In the genomic region with DNA sequence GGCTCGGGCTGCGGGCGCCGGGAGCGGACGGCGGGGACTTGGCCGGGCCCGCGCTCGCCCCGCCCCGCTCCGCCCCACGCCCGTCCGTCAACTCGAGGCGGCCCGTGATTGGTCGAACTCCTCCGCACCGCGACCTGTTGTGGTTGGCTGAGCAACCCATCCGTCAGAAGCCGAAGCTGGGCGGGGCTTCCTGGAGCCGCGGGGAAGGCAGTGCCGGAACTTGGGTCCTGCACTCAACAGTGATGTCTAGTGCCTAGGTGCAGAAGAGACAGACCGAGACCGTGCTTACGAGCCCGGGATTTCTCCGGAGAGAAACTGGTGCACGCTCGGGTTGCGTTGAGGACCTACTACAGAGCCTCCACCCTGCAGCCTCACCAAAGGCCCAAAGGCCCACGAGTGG, we compare ENCODE assay signal across 1 mouse cellular context.
TF ChIP-seq lines count a peak whose summit lies in the region.

A gene (minus strand): TSS at position 58 of the 400 bp plus-strand sequence.
A gene (plus strand): TSS at position 210 of the 400 bp plus-strand sequence.

TF ChIP-seq in CH12.LX, 34 proteins besides CTCF, POLR2A, EP300 and RAD21:
- TF ChIP-seq ETS1 (conservative IDR thresholded peaks at IDR 0.05; ENCODE audit: low read depth, low read length) (no peak), TBP (conservative IDR thresholded peaks at IDR 0.05; ENCODE audit: low read depth, low read length) (no peak), USF1 (IDR thresholded peaks at IDR 0.05; ENCODE audit: low read depth, low read length) (no peak), E2F4 (IDR thresholded peaks at IDR 0.05; ENCODE audit: insufficient replicate concordance, low read depth, low read length) (no peak), NRF1 (IDR thresholded peaks at IDR 0.05; ENCODE audit: low read depth, low read length) (peak; percentile 50), HCFC1 (IDR thresholded peaks at IDR 0.05; ENCODE audit: low read depth, low read length) (peak; percentile 64; the same call in 1 of the 2 replicates), SMC3 (IDR thresholded peaks at IDR 0.05; ENCODE audit: low read depth, low read length) (no peak), MAFK (IDR thresholded peaks at IDR 0.05; ENCODE audit: insufficient replicate concordance, low read length) (no peak), BHLHE40 (IDR thresholded peaks at IDR 0.05; ENCODE audit: low read depth, low read length) (no peak), JUND (conservative IDR thresholded peaks at IDR 0.05; ENCODE audit: low read depth, low read length) (no peak), ZNF384 (IDR thresholded peaks at IDR 0.05; ENCODE audit: low read depth, low read length) (0 out of 2 replicates have a peak, but pooled peaks have one; percentile 11), CHD2 (IDR thresholded peaks at IDR 0.05; ENCODE audit: low read length) (peak; percentile 89), POLR2AphosphoS2 (IDR thresholded peaks at IDR 0.05; ENCODE audit: low read depth, low read length) (peak; percentile 60; the same call in 1 of the 2 replicates), UBTF (IDR thresholded peaks at IDR 0.05; ENCODE audit: low read depth, low read length) (peak; percentile 14; the same call in 1 of the 2 replicates), IRF4 (IDR thresholded peaks at IDR 0.05; ENCODE audit: low read depth, low read length) (0 out of 2 replicates have a peak, but pooled peaks have one; percentile 20), TCF12 (IDR thresholded peaks at IDR 0.05; ENCODE audit: low read depth, low read length) (peak; percentile 78), ZMIZ1 (IDR thresholded peaks at IDR 0.05; ENCODE audit: low read depth, low read length) (peak; percentile 78), MEF2A (IDR thresholded peaks at IDR 0.05; ENCODE audit: borderline replicate concordance, low read depth, low read length) (0 out of 2 replicates have a peak, but pooled peaks have one; percentile 13), MYC (IDR thresholded peaks at IDR 0.05; ENCODE audit: low read depth, low read length) (no peak), KAT2A (IDR thresholded peaks at IDR 0.05; ENCODE audit: insufficient replicate concordance, low read length) (0 out of 2 replicates have a peak, but pooled peaks have one; percentile 63), USF2 (conservative IDR thresholded peaks at IDR 0.05; ENCODE audit: low read depth, low read length) (no peak), ZKSCAN1 (IDR thresholded peaks at IDR 0.05; ENCODE audit: borderline replicate concordance, low read depth, low read length) (no peak), MAZ (IDR thresholded peaks at IDR 0.05; ENCODE audit: low read depth, low read length) (0 out of 2 replicates have a peak, but pooled peaks have one; percentile 48), SIN3A (IDR thresholded peaks at IDR 0.05; ENCODE audit: low read length) (no peak), ELF1 (IDR thresholded peaks at IDR 0.05; ENCODE audit: low read depth, low read length) (peak; percentile 90), MAX (IDR thresholded peaks at IDR 0.05; ENCODE audit: low read length) (peak; percentile 56), RCOR1 (conservative IDR thresholded peaks at IDR 0.05; ENCODE audit: low read depth, low read length) (no peak), NELFE (IDR thresholded peaks at IDR 0.05; ENCODE audit: low read depth, low read length) (peak; percentile 88)
